Mouse (Mus musculus): Measurements from ENCODE around the gene Cnot6.

Gene Cnot6

GRCm38 (mm10) chr11:49654651-49655050, 57.9 kb downstream of the Cnot6 start:
- no peak for DNase-seq (ENCODE audit: low spot score in 2 of 2)

GRCm38 (mm10) chr11:49653079-49653408, 59.5 kb downstream of the Cnot6 start:
- no peak for DNase-seq (ENCODE audit: low spot score in 2 of 2)

DNA sequence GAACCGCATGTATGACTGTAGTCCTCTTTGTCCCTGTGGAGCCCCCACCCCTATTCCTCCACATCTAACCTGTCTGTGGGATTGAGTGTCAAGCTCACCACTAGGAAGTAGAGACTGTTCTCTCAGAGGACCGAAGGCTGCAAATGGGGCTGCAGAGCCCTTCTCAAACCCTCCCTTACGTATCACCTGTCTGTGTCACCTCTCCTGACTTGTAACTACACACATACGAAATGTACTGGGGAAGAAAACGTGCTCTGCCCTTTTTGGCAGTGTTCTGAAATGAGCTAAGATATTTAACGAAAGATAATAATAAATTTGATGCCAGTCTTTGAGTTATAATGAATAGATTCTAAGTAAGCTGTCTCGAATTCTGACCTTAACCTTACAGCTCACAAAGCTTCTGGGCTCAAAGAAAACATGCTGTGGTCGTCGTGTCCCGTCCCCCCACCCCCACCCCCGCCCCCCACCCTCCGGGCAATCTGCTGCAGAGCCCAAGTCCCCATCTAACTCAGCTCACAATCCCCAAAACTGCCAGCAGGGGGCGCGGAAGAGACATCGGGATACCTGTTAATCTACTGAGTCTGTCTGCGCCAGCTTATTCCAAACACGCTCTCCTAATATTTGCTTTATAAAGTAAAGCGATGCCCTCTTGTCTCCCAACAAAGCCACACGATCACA, 60.0 kb downstream of the Cnot6 start:
- peak; percentile 72 to 86 for DNase-seq (ENCODE audit: low spot score in 2 of 2)

DNA sequence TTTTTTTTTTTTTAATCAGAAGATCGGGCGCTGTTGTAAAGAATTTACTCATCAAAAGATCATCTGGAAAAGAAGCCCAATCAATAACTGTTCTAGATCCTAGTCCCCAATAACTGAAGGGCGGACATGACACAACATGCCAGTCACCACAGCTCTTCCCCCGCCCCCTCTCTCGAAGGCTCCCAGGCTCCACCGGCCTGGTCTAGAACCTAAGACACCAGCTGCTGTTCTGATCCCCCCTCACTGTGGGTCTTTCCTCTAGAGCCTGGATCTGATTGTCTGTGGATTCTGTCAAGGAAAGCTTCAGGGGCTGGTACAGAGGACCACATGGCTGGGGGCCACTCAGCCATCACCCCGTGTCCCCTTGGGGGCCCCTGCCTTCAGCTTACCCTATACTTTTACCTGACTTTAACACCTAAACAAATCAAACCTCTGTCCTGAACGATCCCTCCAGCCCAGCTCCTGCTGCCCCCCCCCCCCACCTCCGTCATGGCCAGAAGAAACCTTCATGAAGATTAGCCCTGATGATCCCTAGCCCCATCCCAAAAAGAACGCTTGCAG, 60.7 kb downstream of the Cnot6 start:
- DNase-seq (ENCODE audit: low spot score in 2 of 2) = no peak

DNA sequence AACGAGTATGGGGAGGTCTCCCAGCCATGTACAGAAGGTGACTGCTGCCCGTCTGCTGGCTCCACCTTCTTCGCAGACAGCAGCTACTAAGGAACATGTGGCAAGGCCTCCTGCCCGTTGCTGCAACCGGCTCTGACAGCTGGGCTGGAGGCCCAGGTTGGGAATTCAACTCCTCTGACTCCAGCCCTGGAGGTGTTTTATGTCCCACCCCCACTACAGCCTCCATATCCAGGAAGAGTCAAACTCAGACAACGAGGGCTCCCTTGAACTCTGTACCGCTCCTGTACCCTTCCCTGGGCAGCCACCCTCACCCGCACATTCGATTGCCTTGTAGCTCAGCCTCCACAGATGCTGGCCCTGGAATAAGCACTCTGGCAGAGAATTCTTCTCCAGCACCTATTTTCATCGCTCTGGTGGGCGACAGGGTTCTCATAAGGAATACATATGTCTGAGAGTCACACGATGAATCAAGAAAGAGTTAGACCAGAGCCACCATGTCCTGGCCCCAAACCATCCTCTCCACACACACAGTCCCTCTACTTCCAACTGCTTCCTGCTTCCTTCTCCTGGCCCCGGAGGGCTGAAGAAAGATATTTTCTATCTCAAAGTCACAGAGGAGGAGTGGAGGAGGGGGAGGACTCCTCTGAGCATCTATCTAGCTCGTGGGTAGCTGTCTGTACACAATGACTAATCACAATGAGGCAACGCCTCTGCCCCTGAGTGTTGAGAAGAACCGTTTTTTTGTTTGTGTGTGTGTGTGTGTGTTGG, 61.3 kb downstream of the Cnot6 start:
- no peak for DNase-seq (ENCODE audit: low spot score in 2 of 2)

GRCm38 (mm10) chr11:49650113-49650993, 62.2 kb downstream of the Cnot6 start:
- DNase-seq (ENCODE audit: low spot score in 2 of 2) = no peak

GRCm38 (mm10) chr11:49645677-49646076, 66.8 kb downstream of the Cnot6 start:
- DNase-seq (ENCODE audit: low spot score in 2 of 2) = no peak

DNA sequence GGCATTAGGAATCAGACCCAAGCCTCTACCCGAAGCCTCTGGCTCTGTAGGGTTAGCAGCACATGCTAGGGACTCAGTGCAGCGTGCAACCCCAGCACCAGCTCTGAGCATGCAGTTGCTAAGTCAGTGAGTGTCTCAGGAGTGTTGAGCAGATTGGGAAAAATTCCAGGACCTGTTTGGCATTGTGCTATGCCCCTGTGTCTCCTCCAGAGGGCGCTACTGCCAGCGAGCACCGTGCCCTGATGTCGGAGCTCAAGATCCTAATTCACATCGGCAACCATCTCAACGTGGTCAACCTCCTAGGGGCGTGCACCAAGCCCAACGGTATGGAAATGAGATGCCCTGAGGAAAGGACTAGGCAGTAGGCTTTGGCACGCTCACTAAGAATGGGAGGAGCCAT, 76.1 kb downstream of the Cnot6 start:
- no peak for DNase-seq (ENCODE audit: low spot score in 2 of 2)

GRCm38 (mm10) chr11:49635671-49636070, 76.9 kb downstream of the Cnot6 start:
- no peak for DNase-seq (ENCODE audit: low spot score in 2 of 2)

GRCm38 (mm10) chr11:49634101-49634500, 78.4 kb downstream of the Cnot6 start:
- DNase-seq (ENCODE audit: low spot score in 2 of 2) = no peak

GRCm38 (mm10) chr11:49632256-49632655, 80.3 kb downstream of the Cnot6 start:
- DNase-seq (ENCODE audit: low spot score in 2 of 2) = no peak

DNA sequence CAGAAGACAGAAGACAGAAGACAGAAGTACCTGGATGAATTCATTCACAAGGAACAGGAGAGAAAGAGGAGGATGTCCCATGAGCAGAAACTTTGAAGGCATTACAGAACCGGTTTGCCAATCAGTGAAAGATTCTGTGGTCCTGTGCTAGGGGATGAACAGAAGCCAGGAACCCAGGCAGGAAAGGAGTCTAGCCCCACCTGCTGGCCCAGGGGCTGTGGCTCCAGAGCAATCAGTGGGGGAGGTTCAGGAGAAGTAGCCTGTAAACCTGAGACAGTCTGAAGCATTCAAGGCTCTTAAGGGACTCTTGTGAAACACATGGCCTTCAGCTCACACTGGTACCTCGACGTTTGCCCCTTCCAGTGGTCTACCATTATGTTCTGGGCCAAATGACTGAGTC, 81.4 kb downstream of the Cnot6 start:
- DNase-seq (ENCODE audit: low spot score in 2 of 2) = no peak

- DNase-seq (ENCODE audit: low spot score in 2 of 2) = no peak
Measured at GRCm38 (mm10) chr11:49626748-49627147, 85.8 kb downstream of the Cnot6 start.

- DNase-seq (ENCODE audit: low spot score in 2 of 2) = no peak
Measured at GRCm38 (mm10) chr11:49625863-49626262, 86.7 kb downstream of the Cnot6 start.

DNA sequence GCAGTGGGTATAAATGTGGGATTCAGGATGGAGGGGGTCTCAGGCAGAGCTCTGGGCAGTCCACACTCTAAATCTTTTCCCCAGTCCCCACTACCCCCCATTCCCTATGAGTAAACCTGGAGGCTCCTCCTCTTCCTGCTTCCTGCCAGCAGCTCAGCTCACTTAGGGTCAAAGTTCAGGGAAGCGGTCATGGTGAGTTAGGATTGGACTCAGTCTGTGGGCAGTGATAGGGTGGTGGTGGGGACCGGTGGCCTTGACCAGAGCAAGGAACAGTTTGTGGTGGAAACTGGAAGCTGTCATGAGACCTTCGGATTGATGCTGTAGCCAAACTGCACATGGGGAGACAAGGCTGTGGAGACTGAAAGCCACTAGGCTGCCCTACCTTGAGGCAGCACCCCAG, 88.4 kb downstream of the Cnot6 start:
- DNase-seq (ENCODE audit: low spot score in 2 of 2) = no peak

DNA sequence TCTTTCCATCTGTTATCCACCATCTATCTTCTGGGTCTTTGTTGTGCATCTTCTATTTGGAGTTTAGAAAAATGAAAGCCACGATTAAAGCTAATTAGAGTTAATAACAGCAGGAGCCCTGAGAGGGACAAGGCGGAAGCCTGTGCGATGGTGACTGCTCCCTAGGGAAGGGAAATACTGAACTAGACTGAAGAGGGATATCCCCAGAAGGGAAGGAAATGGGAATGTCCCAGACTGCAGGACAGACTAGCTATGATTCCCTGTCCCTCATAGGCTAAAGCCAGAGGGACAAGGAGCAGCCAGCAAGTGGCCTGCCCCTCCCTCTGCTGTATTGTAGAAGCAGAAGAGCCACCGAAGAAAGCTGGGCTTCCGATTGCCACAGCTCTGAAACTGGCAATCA, 90.6 kb downstream of the Cnot6 start:
- no peak for DNase-seq (ENCODE audit: low spot score in 2 of 2)

Measured in frontal cortex, postnatal 14 days (tissue).